Mouse (Mus musculus) frontal cortex, postnatal 25 days (tissue): ENCODE results near the gene Gm26620.

Experiments
- DNase-seq, 2 experiments: peaks; one replicate each; pipeline ENCODE4 v3.0.0; 2022; ENCODE audit warnings: low spot score in 2 of 2

The Gm26620 gene

DNA sequence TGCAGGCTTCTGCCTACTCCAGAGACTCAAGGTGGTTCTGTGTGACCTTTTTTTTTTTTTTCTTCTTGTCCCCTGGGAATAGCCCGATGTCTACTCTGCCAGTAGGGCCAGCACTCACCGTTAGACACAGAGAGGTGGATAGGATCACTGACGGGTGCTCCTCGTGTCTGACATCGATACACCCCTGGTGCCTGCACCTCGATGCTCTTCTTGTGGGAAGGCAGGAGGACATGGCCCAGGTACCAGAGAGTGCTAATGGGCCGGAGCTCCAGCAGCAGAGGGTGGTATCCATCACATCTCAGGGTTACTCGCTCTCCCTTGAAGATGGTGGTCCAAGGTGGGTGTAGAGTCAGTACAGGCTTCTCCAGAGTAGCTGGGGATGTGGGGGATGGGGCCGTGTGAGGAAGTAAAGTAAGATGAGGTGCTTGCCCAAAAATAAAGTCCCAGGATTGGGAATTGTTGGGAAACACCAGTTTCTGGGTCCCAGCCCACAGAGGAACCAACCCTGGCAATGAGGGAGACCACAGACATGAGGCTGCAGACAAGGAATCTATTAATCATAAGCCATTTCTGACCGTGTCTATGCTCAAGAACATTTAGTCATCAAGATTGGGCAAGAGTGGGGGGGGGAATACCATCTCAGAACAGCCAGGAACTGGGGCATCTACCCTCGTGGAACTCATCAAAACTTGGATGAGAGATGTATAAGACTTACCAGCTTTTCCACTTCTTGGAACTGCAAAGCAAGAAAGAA, 27.2 kb downstream of the Gm26620 start:
- no peak for DNase-seq

DNA sequence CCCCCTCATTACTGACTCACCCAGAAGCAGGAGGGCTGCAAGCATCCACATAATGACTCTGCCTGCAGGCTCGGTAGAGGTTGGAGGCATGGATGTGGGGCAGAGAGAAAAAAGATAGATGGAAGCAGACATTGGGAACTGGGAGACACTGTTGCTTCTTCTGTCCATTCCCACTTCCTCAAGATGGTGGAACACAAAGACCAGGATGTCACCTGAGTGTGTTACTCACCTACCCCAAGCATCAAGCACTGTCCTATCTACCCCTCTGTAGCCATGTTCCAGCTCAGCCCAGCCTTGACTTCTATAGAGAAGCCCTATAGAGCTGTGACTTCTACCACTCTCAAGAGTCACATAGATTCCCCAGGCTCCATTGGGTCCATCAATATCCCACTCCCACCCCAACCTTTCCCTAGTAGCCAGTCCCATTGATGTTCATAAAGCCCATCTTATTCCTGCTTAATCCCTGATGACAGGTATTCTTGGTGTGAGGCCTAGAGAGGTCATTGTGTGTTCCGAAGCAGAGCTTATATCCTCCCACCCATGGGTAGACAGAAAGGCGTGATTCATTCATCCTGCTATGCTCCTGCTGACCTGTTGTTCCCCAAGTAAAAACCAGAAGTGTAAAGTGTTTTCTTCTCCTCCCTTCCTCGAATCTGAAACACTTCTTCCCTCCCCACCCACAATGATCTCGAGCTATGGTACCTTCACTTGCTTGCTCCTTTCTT, 28.2 kb downstream of the Gm26620 start, which contains the start of gene Fcrlb:
Fcrlb (minus strand) TSS at position 51 of the 725 bp plus-strand sequence.
- DNase-seq: no peak

- DNase-seq: no peak
Measured at GRCm38 (mm10) chr1:170915657-170916056, 30.8 kb downstream of the Gm26620 start.

DNA sequence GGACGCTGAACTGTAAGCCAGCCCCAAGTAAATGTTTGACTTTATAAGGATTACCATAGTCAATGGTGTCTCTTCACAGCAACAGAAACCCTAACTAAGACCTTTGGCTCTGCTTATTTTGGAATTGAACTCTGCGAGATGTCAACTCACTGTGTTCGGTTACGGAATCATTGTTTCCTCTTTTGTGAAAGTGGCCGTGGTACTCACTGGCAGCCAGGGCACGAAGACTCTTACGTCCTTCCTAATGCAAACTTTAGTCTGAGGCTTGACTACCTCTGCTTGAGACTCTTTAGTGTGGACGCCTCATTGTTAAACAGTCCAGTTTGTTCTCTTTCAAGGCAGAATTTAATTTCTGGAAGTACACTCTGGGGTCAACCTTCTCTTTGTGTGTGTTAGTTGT, 34.4 kb downstream of the Gm26620 start:
- DNase-seq: no peak

GRCm38 (mm10) chr1:170924485-170924884, 39.6 kb downstream of the Gm26620 start:
- DNase-seq: no peak

GRCm38 (mm10) chr1:170926941-170927340, 42.1 kb downstream of the Gm26620 start:
- DNase-seq: no peak

GRCm38 (mm10) chr1:170927378-170927777, 42.5 kb downstream of the Gm26620 start, which contains the start of gene Fcrla:
Gene Fcrla (minus strand): TSS chr1:170927583.
- no peak for DNase-seq

DNA sequence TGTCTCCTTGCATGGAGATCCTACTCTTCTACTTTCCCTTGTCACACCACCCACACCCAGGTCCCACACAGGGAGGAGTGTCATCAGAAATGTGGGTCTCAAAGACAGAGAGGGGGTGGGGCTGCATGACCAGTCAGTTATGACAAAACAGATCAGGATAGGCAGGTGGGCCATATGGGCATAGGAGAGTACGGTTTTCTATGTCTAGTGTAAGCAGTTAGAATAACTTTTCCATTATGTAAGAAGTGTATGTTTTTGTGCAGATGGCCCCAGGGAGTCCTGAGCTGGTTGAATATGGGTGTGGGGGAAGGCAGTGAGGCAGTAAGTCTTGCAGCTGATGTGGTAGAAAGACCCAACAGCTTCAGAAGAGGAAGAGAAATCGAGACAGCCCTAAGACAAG, 43.6 kb downstream of the Gm26620 start:
- no peak for DNase-seq

- no peak for DNase-seq
Measured at GRCm38 (mm10) chr1:170929245-170929644, 44.4 kb downstream of the Gm26620 start.

DNA sequence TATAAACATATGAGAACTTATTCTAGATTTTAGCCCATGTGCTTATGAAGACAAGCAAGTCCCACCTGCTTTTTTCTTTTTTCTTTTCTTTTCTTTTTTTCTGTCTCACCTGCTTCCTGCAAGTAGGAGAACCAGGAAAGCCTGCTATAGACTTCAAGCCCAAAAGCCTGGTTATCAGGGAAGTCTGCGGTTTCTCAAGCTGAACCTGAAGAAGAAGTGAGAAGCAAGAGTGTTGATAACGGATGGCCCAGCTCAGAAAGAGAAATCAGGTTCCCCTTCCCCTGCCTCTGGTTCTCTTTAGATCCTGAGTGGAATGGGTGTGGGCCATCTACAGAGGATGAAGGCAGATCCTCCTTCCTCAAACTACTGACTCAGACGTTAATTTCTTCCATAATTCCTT, 47.2 kb downstream of the Gm26620 start:
- no peak for DNase-seq

DNA sequence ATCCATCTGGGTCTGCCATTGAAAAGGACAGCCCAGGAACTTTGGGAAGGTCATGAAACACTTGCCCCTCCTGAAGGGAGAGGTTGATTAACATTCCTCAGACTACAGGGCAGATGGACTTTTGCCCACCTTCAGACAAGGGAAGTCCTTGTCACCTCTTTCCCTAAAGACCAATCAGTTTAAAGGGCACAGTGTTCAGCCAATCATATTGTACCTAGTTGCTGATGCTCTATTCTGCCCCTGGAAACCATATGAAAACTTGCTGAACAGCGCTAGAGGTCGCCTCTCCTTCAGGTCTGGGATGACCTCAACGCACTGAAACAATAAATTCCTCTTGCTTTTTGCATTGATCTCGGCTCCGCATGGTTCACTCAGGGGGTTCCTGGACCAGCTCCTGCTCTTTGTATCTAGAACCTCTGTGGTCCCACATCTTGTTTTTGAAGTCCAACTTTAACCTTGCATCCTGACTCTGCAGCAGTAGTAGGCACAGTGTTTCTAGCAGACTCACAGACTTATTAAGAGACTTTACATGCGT, 48.6 kb downstream of the Gm26620 start:
- no peak for DNase-seq

DNA sequence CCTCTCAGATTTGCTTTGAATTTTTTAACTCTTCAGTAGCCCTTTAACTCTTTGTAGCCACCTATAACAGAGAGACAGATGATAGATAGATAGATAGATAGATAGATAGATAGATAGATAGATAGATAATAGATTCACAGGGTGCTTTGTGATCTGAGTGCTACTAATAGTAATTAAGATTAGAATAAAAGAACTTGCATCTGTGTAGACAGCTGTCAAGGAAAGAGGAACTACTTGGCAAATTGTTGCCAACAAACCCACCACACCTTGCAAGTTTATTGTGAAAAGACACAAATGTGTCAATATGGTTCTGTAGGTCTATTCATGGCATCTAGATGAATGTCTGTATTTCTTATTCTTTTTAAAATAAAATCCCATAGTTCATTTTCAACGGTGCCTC, 49.1 kb downstream of the Gm26620 start:
- no peak for DNase-seq

- no peak for DNase-seq
Measured at GRCm38 (mm10) chr1:170934383-170934782, 49.5 kb downstream of the Gm26620 start.
